Mouse (Mus musculus) liver, embryonic 12.5 days (tissue): ENCODE measurements around the gene Hist1h2bf. TPM values are rescaled to one million over a fixed set of nuclear protein-coding genes. Genes with fewer than 3 reads are reported as not detected.
"Not testable (repeated sequence)": the region's sequence is repeated elsewhere in the genome, so short reads cannot be mapped to it uniquely, and the experiment has no call there.

Source experiments
- ATAC-seq: fragments of 200-750 bp; cut with Nextera tagmentation; 2 replicates; pipeline ENCODE4 v1.8.0; 2017; ENCODE audit warnings: moderate number of reproducible peaks, mild to moderate bottlenecking, moderate library complexity
- H3K27ac ChIP-seq: fragments of 300-500 bp; sonication (generic); 2 replicates; pipeline ENCODE4 v1.5.1; 2016; ENCODE audit warnings: mild to moderate bottlenecking
- H3K27me3 ChIP-seq: fragments of 300-500 bp; sonication (generic); replicated peaks from 2 replicates; pipeline ENCODE4 v1.6.1; 2016; ENCODE audit warnings: mild to moderate bottlenecking, moderate library complexity
- H3K36me3 ChIP-seq: fragments of 300-500 bp; sonication (generic); 2 replicates; pipeline ENCODE4 v1.6.1; 2016; ENCODE audit warnings: mild to moderate bottlenecking, moderate library complexity
- H3K4me1 ChIP-seq: fragments of 300-500 bp; sonication (generic); 2 replicates; pipeline ENCODE4 v1.6.1; 2016
- H3K4me2 ChIP-seq: fragments of 300-500 bp; sonication (generic); 2 replicates; pipeline ENCODE4 v1.6.1; 2016; ENCODE audit warnings: mild to moderate bottlenecking, moderate library complexity
- H3K4me3 ChIP-seq: fragments of 300-500 bp; sonication (generic); 2 replicates; pipeline ENCODE4 v1.5.1; 2016; ENCODE audit warnings: mild to moderate bottlenecking, moderate library complexity
- H3K9ac ChIP-seq: fragments of 300-500 bp; sonication (generic); 2 replicates; pipeline ENCODE4 v1.6.1; 2016; ENCODE audit warnings: mild to moderate bottlenecking, moderate library complexity
- H3K9me3 ChIP-seq: fragments of 300-500 bp; sonication (generic); replicated peaks from 2 replicates; pipeline ENCODE4 v1.6.1; 2016; ENCODE audit warnings: mild to moderate bottlenecking, moderate library complexity
- WGBS: fragments of 180-500 bp; shearing (Covaris S2); methylation state at CpG from one replicate; pipeline ENCODE4 v1.1.7; 2016; ENCODE audit not compliant: insufficient replicate concordance; 5-methylcytosine and 5-hydroxymethylcytosine counted together
- polyA plus RNA-seq: library from polyadenylated mRNA; unstranded; fragments of >200 nt; fragmentation: Nextera tagmentation; extraction: Ambion mirVana; gene quantifications from 2 replicates; pipeline ENCODE4 v1.2.1, GENCODE M21; 2016

The Hist1h2bf gene
- polyA plus RNA-seq, 1 experiment from 2014 or later = 9.9 TPM

DNA sequence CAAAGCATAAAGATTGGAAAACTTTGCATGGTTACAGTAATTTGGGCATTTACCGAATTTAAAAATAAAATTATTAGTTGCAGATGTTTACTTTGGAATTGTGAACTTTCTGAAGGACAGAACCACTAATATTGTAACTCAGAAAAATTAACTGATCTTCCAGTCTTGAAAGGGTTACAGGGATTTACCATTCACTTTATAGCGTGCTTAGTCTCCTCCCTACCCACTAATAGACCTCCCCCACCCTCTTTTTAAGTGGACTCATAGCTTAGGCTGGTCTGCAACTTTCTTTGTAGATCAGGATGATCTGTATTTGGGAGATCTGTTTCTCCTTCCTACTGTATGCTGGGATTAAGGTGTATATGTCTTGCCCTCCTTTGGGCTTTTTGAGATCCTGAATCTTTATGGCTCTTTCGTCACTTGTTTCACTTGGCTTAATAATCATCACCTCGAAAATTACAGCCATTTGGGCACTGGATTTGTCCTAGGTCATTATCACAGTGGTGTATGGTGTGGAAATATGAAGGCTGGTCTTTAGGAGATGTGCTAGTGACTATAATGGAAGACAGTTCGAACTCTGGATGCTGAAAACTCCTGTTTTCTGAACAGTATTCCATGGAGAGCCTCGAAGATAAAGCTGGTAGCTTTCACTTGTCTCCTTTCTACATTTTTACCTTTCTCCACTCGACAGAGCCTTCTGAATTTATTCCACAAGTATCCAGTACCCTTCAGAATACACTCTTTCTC, 37.7 kb downstream of the Hist1h2bf start:
- Histone ChIP-seq H3K9me3 (no peaks in the 10 kb centered on the region), H3K27me3 (no peaks in the 10 kb centered on the region), H3K4me3 (peak overlapping the region; percentile 65), H3K9ac (peak overlapping the region; percentile 86), H3K27ac (peak overlapping the region; percentile 100), H3K36me3 (no peaks in the 10 kb centered on the region), H3K4me1 (peaks cover 49% of the 10 kb centered on the region), H3K4me2 (peak overlapping the region; percentile 76)
- no peak for ATAC-seq
- 14% methylated on average over 7 of the region's 7 CpGs for WGBS

DNA sequence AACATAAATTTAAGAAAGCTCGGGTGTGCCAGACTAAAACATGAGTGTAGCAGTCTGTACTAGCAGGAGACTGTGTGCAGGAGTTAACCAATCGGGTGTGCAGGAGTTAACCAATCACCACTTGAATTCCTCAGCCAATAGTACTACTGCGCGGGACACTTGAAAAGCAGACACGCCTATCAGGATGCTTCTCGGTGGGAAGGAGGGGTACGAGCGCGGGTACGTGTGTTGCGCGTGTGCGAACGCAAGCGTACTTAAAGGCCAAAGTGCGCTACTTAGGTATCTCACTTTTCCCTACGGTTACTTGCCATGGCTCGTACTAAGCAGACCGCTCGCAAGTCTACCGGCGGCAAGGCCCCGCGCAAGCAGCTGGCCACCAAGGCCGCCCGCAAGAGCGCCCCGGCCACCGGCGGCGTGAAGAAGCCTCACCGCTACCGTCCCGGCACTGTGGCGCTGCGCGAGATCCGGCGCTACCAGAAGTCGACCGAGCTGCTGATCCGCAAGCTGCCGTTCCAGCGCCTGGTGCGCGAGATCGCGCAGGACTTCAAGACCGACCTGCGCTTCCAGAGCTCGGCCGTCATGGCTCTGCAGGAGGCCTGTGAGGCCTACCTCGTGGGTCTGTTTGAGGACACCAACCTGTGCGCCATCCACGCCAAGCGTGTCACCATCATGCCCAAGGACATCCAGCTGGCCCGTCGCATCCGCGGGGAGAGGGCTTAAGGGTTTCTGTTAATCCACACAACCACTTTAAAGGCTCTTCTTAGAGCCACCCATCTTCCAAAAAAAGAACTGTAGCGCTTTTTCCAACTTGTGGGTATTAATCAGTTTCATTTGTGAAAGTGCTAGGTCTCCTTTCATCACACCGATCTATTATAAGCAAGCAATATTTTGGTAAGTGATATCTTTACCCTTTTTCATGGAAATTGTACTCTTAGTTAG, 38.6 kb downstream of the Hist1h2bf start, which contains the start of gene Hist1h3g:
Gene Hist1h3g, plus strand, starts transcription at position 286 of the 939 bp plus-strand sequence.
- H3K27me3 ChIP-seq, H3K9me3 ChIP-seq, H3K36me3 ChIP-seq: not testable (repeated sequence)
- peak; percentile 86 for ATAC-seq
- H3K4me2 ChIP-seq = peak within 1 kb of the TSS; percentile 76
- WGBS = under 1% methylated on average over 53 of the region's 62 CpGs
- H3K4me1 ChIP-seq = peaks cover 44% of the 10 kb centered on the region
- H3K27ac ChIP-seq = peak within 1 kb of the TSS; percentile 100
- H3K4me3 ChIP-seq = peak within 1 kb of the TSS; percentile 65
- peak within 1 kb of the TSS; percentile 86 for H3K9ac ChIP-seq

DNA sequence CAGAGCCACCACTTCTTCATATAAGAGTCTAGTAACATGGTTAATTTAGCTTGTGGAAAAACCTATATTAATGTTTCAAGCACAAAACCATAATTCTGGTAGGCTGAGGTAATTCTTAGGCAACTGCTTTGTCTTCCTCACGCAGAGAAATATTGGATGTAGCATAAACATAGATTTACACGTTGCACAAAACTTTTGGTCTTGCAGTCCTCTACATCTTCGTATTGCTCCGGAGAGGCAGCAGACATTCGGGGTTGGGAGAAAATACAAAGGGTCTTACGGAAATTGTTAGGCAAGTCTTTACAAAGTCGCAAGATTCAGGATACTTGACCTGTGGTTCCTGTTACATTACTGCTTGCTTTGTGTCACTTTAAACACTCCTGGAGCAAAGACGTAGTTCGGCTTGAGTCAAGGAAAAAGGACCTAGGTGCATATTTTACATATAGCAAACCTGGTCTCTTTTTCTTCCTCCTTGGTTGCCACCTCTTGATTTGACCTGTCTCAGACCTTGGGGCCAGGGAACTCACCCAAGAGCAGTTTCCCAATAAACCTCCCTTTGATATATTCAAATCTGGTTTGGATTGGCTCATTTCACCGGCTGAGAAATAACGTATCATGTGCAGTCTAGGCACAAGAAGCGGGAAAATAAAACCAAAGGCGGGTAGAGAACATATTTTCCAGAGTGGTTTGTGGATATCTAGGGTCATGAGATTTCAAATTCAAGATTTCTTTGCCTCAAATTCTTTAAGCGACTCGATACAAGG, 39.4 kb downstream of the Hist1h2bf start:
- H3K4me1 ChIP-seq = peaks cover 45% of the 10 kb centered on the region
- ATAC-seq = peak; percentile 33
- H3K9me3 ChIP-seq = no peaks in the 10 kb centered on the region
- peak overlapping the region; percentile 65 for H3K4me3 ChIP-seq
- H3K27ac ChIP-seq = peak overlapping the region; percentile 100
- H3K27me3 ChIP-seq = no peaks in the 10 kb centered on the region
- peak overlapping the region; percentile 86 for H3K9ac ChIP-seq
- no peaks in the 10 kb centered on the region for H3K36me3 ChIP-seq
- peak overlapping the region; percentile 76 for H3K4me2 ChIP-seq
- under 1% methylated on average over 15 of the region's 15 CpGs for WGBS

DNA sequence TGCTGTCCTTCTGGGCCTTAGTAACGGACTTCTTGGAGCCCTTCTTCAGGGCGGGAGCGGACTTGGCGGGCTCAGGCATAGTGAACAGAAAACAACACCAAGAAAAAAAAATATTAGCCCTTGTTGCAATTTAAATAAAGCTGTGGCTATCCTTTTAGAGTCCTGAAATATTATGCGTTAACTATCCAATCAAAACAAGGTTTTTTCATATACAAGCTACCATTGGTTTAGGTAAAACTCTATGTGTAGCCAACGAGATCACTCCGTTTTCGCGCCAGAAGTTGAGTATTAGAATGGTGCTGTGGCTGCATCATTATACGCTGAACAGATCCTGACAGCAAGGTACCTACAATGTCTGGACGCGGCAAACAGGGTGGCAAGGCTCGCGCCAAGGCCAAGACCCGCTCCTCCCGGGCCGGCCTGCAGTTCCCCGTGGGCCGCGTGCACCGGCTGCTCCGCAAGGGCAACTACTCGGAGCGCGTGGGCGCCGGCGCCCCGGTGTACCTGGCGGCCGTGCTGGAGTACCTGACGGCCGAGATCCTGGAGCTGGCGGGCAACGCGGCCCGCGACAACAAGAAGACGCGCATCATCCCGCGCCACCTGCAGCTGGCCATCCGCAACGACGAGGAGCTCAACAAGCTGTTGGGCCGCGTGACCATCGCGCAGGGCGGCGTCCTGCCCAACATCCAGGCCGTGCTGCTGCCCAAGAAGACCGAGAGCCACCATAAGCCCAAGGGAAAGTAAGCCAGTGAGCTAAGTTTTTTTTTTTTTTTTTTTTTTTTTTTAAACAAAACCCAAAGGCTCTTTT, 40.2 kb downstream of the Hist1h2bf start, which contains the start of gene Hist1h2af:
Gene Hist1h2af, plus strand, starts transcription at position 347 of the 808 bp plus-strand sequence.
- H3K27ac ChIP-seq = peak within 1 kb of the TSS; percentile 100
- H3K36me3 ChIP-seq, H3K9me3 ChIP-seq, H3K27me3 ChIP-seq: not testable (repeated sequence)
- peak within 1 kb of the TSS; percentile 86 for H3K9ac ChIP-seq
- H3K4me3 ChIP-seq = peak within 1 kb of the TSS; percentile 65
- peak; percentile 58 for ATAC-seq
- H3K4me1 ChIP-seq = peaks cover 50% of the 10 kb centered on the region
- peak within 1 kb of the TSS; percentile 76 for H3K4me2 ChIP-seq
- WGBS = under 1% methylated on average over 29 of the region's 53 CpGs

DNA sequence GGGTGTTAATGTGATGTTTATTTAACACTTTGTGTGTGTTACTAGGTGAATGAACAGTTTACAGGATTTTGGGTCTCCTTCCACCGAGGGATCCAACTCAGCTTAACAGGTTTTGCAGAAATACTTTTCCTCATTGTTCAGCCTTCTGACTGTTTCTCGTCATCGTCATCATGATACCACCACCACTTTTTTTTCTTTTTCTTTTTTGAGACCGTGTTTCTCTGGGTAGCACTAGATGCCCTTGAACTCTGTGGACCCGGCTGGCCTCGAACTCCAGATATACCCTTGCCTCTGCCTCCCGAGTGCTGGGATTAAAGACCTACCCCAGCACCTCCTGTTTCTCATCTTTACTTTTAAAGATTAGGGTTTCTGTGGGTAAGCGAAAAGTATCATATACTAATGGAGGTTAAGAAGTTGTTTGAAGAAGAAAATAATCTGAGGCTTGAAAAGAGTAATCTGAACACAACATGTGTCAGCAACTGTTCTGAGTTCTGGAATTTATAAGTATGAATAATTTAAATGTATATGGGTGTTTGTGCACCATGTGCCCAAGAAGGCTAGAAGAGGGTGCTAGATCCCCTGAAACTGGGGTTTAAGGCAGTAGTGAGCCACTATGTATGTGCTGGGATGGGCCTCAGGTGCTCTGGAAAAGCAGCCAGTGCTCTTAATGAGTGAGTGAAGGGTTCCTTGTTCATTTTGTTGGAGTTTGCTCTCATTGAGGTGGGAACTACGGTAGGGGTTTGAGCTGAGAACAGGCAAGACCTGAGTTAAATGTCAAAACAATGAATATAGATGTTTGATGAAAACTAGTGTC, 41.5 kb downstream of the Hist1h2bf start:
- Histone ChIP-seq H3K9ac (peak overlapping the region; percentile 86), H3K4me2 (peak overlapping the region; percentile 76), H3K27me3 (no peaks in the 10 kb centered on the region), H3K4me1 (peaks cover 39% of the 10 kb centered on the region), H3K9me3 (no peaks in the 10 kb centered on the region), H3K4me3 (peak overlapping the region; percentile 65), H3K27ac (peak overlapping the region; percentile 100), H3K36me3 (no peaks in the 10 kb centered on the region)
- no peak for ATAC-seq
- WGBS = 14% methylated on average over 9 of the region's 9 CpGs

DNA sequence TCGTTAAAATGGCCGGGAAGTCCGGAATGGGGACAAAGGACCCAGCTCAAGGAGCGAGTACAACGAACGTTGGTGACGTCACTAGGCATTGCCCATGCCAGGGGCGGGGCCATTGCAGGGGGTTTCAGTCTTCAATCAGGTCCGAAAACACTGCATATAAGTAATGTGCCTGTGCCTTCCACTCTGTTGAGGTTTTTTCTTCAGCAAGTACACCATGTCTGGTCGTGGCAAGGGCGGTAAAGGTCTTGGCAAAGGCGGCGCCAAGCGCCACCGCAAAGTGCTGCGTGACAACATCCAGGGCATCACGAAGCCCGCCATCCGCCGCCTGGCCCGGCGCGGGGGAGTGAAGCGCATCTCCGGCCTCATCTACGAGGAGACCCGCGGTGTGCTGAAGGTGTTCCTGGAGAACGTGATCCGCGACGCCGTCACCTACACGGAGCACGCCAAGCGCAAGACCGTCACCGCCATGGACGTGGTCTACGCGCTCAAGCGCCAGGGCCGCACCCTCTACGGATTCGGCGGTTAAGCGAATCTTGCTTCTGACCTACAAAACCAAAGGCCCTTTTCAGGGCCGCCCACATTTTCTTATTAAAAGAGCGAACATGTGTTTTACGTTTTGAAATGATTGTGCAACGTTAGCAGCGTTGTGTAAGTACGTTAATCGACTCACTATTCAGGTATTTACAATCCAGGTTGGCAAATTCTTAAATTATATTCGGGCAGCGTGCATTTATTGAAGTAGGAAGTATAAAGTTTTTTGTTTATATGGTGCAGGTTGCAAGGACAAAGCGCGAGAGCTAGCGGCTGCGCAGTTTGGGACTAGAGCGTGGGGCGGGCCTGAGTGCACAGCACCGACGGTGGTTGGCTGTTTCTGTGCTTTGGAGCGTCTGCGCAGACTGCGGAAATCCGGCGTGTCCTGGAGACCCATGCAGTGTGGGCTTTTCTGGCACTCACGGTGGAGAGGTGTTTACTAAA, 42.8 kb downstream of the Hist1h2bf start, which contains the start of gene Hist1h4h:
Gene Hist1h4h, plus strand, starts transcription at position 150 of the 975 bp plus-strand sequence.
- H3K27me3 ChIP-seq = no peaks in the 10 kb centered on the region
- H3K27ac ChIP-seq = peak within 1 kb of the TSS; percentile 100
- peaks cover 36% of the 10 kb centered on the region for H3K4me1 ChIP-seq
- peak within 1 kb of the TSS; percentile 76 for H3K4me2 ChIP-seq
- no peaks in the 10 kb centered on the region for H3K36me3 ChIP-seq
- H3K9me3 ChIP-seq = no peaks in the 10 kb centered on the region
- ATAC-seq = peak; percentile 69
- H3K4me3 ChIP-seq = peak within 1 kb of the TSS; percentile 65
- peak within 1 kb of the TSS; percentile 86 for H3K9ac ChIP-seq
- WGBS = under 1% methylated on average over 63 of the region's 70 CpGs

DNA sequence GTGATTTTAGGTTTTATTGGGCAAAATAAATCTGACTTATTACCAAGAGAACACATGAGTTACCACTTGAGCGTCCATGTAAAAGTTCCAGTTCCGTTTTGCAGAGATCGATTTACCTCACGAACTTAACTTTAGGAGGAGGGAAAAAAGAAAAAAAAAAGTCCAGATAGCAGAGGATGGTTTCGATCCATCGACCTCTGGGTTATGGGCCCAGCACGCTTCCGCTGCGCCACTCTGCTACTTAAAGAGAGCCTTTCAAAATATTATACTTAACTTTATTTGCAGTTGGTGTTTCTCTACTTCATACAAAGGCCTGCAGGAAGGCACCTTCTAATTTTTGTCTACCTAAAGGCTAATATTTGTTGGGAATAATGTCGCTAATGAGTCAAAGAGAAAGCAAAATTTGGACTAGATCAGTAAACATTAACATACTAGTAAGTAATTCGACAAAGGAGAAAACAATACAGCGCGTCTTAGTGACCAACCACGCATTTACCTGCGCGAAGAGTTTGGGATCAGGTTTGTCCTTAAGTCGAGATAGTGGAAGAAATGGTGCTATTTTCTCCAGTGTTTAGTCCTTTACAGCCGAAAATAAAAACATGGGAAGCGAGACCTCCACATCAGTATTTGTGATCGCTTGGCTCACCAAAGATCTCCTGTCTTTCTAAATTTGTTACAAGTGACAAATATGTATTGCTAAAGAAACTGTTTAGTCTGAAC, 43.7 kb downstream of the Hist1h2bf start:
- Histone ChIP-seq H3K27me3 (no peaks in the 10 kb centered on the region), H3K4me1 (peaks cover 43% of the 10 kb centered on the region), H3K4me3 (peak overlapping the region; percentile 65), H3K4me2 (peak overlapping the region; percentile 76), H3K27ac (peak overlapping the region; percentile 100), H3K36me3 (no peaks in the 10 kb centered on the region), H3K9ac (peak overlapping the region; percentile 86), H3K9me3 (no peaks in the 10 kb centered on the region)
- no peak for ATAC-seq
- under 1% methylated on average over 20 of the region's 20 CpGs for WGBS

DNA sequence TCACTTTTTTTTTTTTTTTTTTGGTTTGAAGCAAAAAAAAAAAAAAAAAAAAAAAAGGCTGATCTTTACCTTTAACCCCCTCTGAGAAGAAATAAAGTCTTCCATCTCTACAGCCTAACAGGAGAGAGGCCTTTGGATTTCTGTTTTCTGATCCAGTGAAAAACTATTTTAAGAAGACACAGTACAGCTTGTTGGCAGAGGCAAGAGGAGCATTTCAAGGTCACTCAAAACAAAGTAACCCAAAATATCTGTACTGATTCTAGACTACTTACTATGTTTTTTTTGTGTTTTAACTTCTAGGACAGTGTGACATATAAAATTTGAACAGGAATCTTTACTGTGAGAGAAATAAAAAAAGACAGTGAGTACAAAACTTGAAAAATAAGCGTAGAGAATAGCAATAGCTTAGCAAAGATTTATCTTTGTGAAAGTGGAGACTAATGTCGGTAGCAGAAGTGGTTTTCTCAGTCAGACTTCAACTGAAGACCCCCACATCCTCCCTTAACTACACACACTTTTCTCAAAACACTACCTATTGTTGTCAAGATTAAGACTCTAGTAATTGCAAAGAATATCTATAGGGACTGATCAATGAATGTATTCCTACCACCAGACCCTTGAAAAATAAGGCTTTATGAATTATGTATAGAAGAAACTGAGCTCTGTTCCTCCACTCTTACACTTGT, 44.4 kb downstream of the Hist1h2bf start:
- Histone ChIP-seq H3K27me3 (no peaks in the 10 kb centered on the region), H3K9me3 (no peaks in the 10 kb centered on the region), H3K9ac (peak overlapping the region; percentile 86), H3K27ac (peak overlapping the region; percentile 100), H3K36me3 (no peaks in the 10 kb centered on the region), H3K4me2 (peak overlapping the region; percentile 76), H3K4me1 (peaks cover 50% of the 10 kb centered on the region), H3K4me3 (peak overlapping the region; percentile 65)
- no peak for ATAC-seq
- 22% methylated on average over 2 of the region's 2 CpGs for WGBS
